Mouse (Mus musculus): Measurements from ENCODE around the gene Plk1. TPM values are rescaled to one million over a fixed set of nuclear protein-coding genes. Genes with fewer than 3 reads are reported as not detected.
A peak's percentile ranks its signal among the peaks of the same experiment; 100 is the strongest.

The Plk1 gene
- total and polyA plus RNA-seq, 3 experiments: 51.6 to 128 (median 96.3) TPM

- DNase-seq (ENCODE audit: low spot score): no peak
- H3K9me3 ChIP-seq (replicated peaks): no peaks in the 10 kb centered on the region
- ATAC-seq (ENCODE audit: extremely low read depth, insufficient number of reproducible peaks, low FRiP score, poor library complexity, severe bottlenecking): no peak
Observed at GRCm38 (mm10) chr7:122152473-122152872, 6.8 kb upstream of the Plk1 start.

GRCm38 (mm10) chr7:122158488-122158887 is 751 bp upstream of the Plk1 start:
- H3K9me3 ChIP-seq (replicated peaks): no peaks in the 10 kb centered on the region
- ATAC-seq (ENCODE audit: extremely low read depth, insufficient number of reproducible peaks, low FRiP score, poor library complexity, severe bottlenecking): no peak
- TF ChIP-seq GATA1 (IDR thresholded peaks at IDR 0.05; ENCODE audit: borderline replicate concordance, low read length): no peak
- TF ChIP-seq GATA2 (IDR thresholded peaks at IDR 0.05; ENCODE audit: borderline replicate concordance, low read depth, low read length): no peak
- TF ChIP-seq TAL1 (conservative IDR thresholded peaks at IDR 0.05; ENCODE audit: low read depth, low read length): no peak
- TF ChIP-seq CTCF (IDR thresholded peaks at IDR 0.05; ENCODE audit: low read depth, low read length): no peak
- no peak for TF ChIP-seq POLR2AphosphoS5 (IDR thresholded peaks at IDR 0.05; ENCODE audit: insufficient replicate concordance, low read depth, low read length)
- H3K36me3 ChIP-seq (replicated peaks): peaks cover 60% of the 10 kb centered on the region
- H3K4me3 ChIP-seq (ENCODE audit: low read depth, low read length): peak overlapping the region; percentile 80
- no peaks in the 10 kb centered on the region for H3K27me3 ChIP-seq (ENCODE audit: insufficient read depth, low read length)
- H3K4me1 ChIP-seq (ENCODE audit: insufficient read depth, low read depth, low read length): peaks cover 45% of the 10 kb centered on the region
- DNase-seq (ENCODE audit: low spot score): no peak

More at GRCm38 (mm10) chr7:122152473-122152872, 6.8 kb upstream of the Plk1 start:
- Histone ChIP-seq H3K27me3 (ENCODE audit: insufficient read depth, low read length) (no peaks in the 10 kb centered on the region), H3K4me3 (ENCODE audit: low read depth, low read length) (no peak overlapping the region), H3K4me1 (ENCODE audit: insufficient read depth, low read depth, low read length) (0 out of 2 replicates have a peak, but pooled peaks cover under 1% of the 10 kb centered on the region), H3K36me3 (replicated peaks) (peaks cover 69% of the 10 kb centered on the region)
- TF ChIP-seq GATA2 (IDR thresholded peaks at IDR 0.05; ENCODE audit: borderline replicate concordance, low read depth, low read length) (no peak), CTCF (IDR thresholded peaks at IDR 0.05; ENCODE audit: low read depth, low read length) (no peak)

GRCm38 (mm10) chr7:122160037-122160436 is 798 bp downstream of the Plk1 start:
- ATAC-seq (ENCODE audit: extremely low read depth, insufficient number of reproducible peaks, low FRiP score, poor library complexity, severe bottlenecking) (no peak), DNase-seq (ENCODE audit: low spot score) (no peak)
- H3K4me3 ChIP-seq (ENCODE audit: low read depth, low read length): peak overlapping the region; percentile 80
- TF ChIP-seq TAL1 (conservative IDR thresholded peaks at IDR 0.05; ENCODE audit: low read depth, low read length) (no peak), CTCF (IDR thresholded peaks at IDR 0.05; ENCODE audit: low read depth, low read length) (no peak), GATA2 (IDR thresholded peaks at IDR 0.05; ENCODE audit: borderline replicate concordance, low read depth, low read length) (no peak)
- H3K27me3 ChIP-seq (ENCODE audit: insufficient read depth, low read length): no peaks in the 10 kb centered on the region
- peaks cover 48% of the 10 kb centered on the region for H3K4me1 ChIP-seq (ENCODE audit: insufficient read depth, low read depth, low read length)
- H3K9me3 ChIP-seq (replicated peaks): no peaks in the 10 kb centered on the region
- peaks cover 64% of the 10 kb centered on the region for H3K36me3 ChIP-seq (replicated peaks)

- TF ChIP-seq TAL1 (conservative IDR thresholded peaks at IDR 0.05; ENCODE audit: low read depth, low read length) (no peak), GATA1 (IDR thresholded peaks at IDR 0.05; ENCODE audit: borderline replicate concordance, low read length) (no peak), GATA2 (IDR thresholded peaks at IDR 0.05; ENCODE audit: borderline replicate concordance, low read depth, low read length) (no peak), POLR2AphosphoS5 (IDR thresholded peaks at IDR 0.05; ENCODE audit: insufficient replicate concordance, low read depth, low read length) (no peak), CTCF (IDR thresholded peaks at IDR 0.05; ENCODE audit: low read depth, low read length) (no peak)
- Histone ChIP-seq H3K4me1 (ENCODE audit: insufficient read depth, low read depth, low read length) (peaks cover 44% of the 10 kb centered on the region), H3K27me3 (ENCODE audit: insufficient read depth, low read length) (no peaks in the 10 kb centered on the region), H3K4me3 (ENCODE audit: low read depth, low read length) (no peak overlapping the region), H3K36me3 (replicated peaks) (peaks cover 79% of the 10 kb centered on the region), H3K9me3 (replicated peaks) (no peaks in the 10 kb centered on the region)
- ATAC-seq (ENCODE audit: extremely low read depth, insufficient number of reproducible peaks, low FRiP score, poor library complexity, severe bottlenecking) (no peak), DNase-seq (ENCODE audit: low spot score) (no peak)
Observed at GRCm38 (mm10) chr7:122163766-122164165, 4.5 kb downstream of the Plk1 start.

DNA sequence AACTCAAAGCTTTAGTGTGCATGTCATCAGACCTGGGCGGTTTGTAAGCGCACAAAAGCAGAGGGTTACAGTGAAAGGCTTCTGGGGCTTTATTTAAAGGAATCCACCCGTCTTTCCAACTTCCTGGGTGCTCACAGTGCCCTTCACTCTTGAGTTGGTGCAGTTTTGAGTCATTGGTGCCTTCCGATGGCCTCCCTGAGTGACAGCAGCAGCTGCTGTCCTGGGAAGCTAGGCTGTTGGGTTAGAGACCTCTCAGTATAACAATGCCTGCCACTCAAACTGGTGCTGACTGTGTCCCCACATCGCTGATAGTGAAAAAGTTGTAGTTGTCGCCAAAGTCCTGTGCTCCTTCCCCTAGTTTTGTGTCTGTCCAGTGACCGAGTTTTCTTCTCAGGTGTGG is 8.0 kb downstream of the Plk1 start:
- TF ChIP-seq GATA2 (IDR thresholded peaks at IDR 0.05; ENCODE audit: borderline replicate concordance, low read depth, low read length) (no peak), CTCF (IDR thresholded peaks at IDR 0.05; ENCODE audit: low read depth, low read length) (no peak), TAL1 (conservative IDR thresholded peaks at IDR 0.05; ENCODE audit: low read depth, low read length) (no peak), GATA1 (IDR thresholded peaks at IDR 0.05; ENCODE audit: borderline replicate concordance, low read length) (no peak)
- no peak for DNase-seq (ENCODE audit: low spot score)
- Histone ChIP-seq H3K4me1 (ENCODE audit: insufficient read depth, low read depth, low read length) (peaks cover 18% of the 10 kb centered on the region), H3K27me3 (ENCODE audit: insufficient read depth, low read length) (no peaks in the 10 kb centered on the region), H3K36me3 (replicated peaks) (peaks cover 88% of the 10 kb centered on the region), H3K9me3 (replicated peaks) (no peaks in the 10 kb centered on the region), H3K4me3 (ENCODE audit: low read depth, low read length) (no peak overlapping the region)
- no peak for ATAC-seq (ENCODE audit: extremely low read depth, insufficient number of reproducible peaks, low FRiP score, poor library complexity, severe bottlenecking)

DNA sequence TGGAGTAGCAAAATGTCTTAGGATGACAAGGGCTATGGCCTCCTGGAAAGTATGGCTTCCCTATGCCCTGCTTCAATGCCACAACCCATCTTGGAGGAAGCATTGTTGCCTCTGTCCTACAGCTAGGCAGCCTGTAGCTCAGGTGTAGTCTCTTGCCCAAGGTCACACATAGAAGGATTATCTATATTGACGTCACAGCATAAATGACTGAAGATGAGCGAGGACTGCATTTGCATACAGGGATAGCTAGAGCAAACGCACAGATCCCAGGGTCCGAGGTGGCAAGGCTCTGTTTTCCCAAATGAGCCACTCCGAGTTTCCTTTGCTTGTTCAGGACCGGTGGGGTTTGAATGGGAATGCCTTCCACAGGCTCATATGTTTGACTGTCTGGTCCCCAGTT is 11.5 kb downstream of the Plk1 start:
- H3K4me3 ChIP-seq (ENCODE audit: low read depth, low read length): no peak overlapping the region
- H3K27me3 ChIP-seq (ENCODE audit: insufficient read depth, low read length): peaks cover 9% of the 10 kb centered on the region
- TF ChIP-seq TAL1 (conservative IDR thresholded peaks at IDR 0.05; ENCODE audit: low read depth, low read length) (no peak), POLR2AphosphoS5 (IDR thresholded peaks at IDR 0.05; ENCODE audit: insufficient replicate concordance, low read depth, low read length) (no peak), GATA2 (IDR thresholded peaks at IDR 0.05; ENCODE audit: borderline replicate concordance, low read depth, low read length) (no peak), CTCF (IDR thresholded peaks at IDR 0.05; ENCODE audit: low read depth, low read length) (no peak), GATA1 (IDR thresholded peaks at IDR 0.05; ENCODE audit: borderline replicate concordance, low read length) (no peak)
- DNase-seq (ENCODE audit: low spot score) (no peak), ATAC-seq (ENCODE audit: extremely low read depth, insufficient number of reproducible peaks, low FRiP score, poor library complexity, severe bottlenecking) (no peak)
- H3K36me3 ChIP-seq (replicated peaks): peaks cover 57% of the 10 kb centered on the region
- H3K4me1 ChIP-seq (ENCODE audit: insufficient read depth, low read depth, low read length): peaks cover 7% of the 10 kb centered on the region
- H3K9me3 ChIP-seq (replicated peaks): no peaks in the 10 kb centered on the region

- Histone ChIP-seq H3K9me3 (replicated peaks) (no peaks in the 10 kb centered on the region), H3K27me3 (ENCODE audit: insufficient read depth, low read length) (peaks cover 15% of the 10 kb centered on the region), H3K4me1 (ENCODE audit: insufficient read depth, low read depth, low read length) (peaks cover 3% of the 10 kb centered on the region; the same call in 1 of the 2 replicates), H3K36me3 (replicated peaks) (peaks cover 48% of the 10 kb centered on the region), H3K4me3 (ENCODE audit: low read depth, low read length) (no peak overlapping the region)
- no peak for ATAC-seq (ENCODE audit: extremely low read depth, insufficient number of reproducible peaks, low FRiP score, poor library complexity, severe bottlenecking)
- TF ChIP-seq GATA1 (IDR thresholded peaks at IDR 0.05; ENCODE audit: borderline replicate concordance, low read length) (no peak), POLR2AphosphoS5 (IDR thresholded peaks at IDR 0.05; ENCODE audit: insufficient replicate concordance, low read depth, low read length) (no peak), GATA2 (IDR thresholded peaks at IDR 0.05; ENCODE audit: borderline replicate concordance, low read depth, low read length) (no peak)
- DNase-seq (ENCODE audit: low spot score): no peak
Observed at GRCm38 (mm10) chr7:122171613-122172012, 12.4 kb downstream of the Plk1 start.

Measured in G1E (cell line).